Mouse (Mus musculus): ENCODE results near the gene Myo5c.

DNA sequence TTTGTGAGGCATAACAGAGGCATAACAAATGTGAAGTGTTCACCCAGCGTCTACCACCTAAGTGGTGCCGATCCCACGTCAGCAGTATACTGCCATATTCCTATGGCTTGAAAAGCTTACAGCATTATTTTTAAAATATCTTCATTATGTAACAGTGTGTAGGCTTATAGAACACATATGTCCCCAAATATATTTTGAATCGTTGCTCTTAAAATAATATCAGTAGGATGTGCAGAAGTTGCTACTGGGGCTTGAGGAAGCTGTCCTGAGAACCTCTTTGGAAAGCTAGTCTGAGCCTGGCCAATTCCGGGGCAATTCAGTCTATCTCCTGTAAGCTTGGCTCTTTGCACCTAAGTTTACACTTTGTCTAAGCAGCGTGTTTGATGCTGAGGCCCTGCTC is 16.1 kb downstream of the Myo5c start:
- no peak for TF ChIP-seq POLR2A (IDR thresholded peaks at IDR 0.05; ENCODE audit: borderline replicate concordance, extremely low read depth, low read depth, low read length)
- no peak for TF ChIP-seq CTCF (IDR thresholded peaks at IDR 0.05; ENCODE audit: insufficient read depth, low read length)
